Mouse (Mus musculus): ENCODE measurements around the gene Zfp3.
A peak's percentile ranks its signal among the peaks of the same experiment; 100 is the strongest.
"Not testable (repeated sequence)": the region's sequence is repeated elsewhere in the genome, so short reads cannot be mapped to it uniquely, and the experiment has no call there.

Zfp3 gene

DNA sequence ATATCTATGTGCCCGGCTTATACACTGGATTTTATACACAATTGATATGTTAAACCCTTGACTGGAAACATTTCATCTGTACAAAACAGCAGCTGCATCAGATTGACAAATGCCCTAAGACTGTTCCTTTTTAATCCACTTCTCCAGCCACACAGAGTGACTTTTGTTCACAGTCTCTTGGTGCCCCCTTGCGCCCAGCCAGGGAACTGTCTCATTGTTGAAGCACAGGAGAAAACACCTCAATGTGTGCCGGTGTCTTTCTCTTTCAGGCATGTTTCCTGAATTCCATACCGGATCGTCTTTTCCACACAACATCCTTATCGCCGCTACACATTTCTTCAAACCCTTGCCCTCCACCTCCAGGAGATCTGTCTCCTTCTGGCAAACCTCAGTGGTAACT, 8.4 kb upstream of the Zfp3 start:
- peak; percentile 77 to 85 for DNase-seq (ENCODE audit: low spot score in 2 of 2)

DNA sequence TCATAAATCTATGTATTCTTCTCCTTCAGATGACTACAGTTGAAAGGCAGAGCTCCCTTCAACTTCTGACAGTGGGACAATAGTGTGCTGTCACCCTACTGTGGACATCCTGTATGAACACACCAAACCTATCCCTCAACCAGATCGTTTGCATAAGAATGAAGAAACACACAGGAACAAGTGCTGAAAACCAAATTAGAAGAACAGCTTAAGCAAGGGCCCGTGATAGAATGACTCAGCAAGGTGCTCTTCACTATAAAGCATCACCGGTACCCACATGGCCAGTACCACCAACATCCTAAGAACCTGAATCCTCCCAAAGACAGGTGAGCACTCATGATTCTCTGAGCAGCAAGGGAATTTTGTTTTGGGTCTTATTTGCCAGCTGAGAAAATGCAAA, 3.6 kb upstream of the Zfp3 start:
- not testable (repeated sequence) for DNase-seq (ENCODE audit: low spot score in 2 of 2)

DNA sequence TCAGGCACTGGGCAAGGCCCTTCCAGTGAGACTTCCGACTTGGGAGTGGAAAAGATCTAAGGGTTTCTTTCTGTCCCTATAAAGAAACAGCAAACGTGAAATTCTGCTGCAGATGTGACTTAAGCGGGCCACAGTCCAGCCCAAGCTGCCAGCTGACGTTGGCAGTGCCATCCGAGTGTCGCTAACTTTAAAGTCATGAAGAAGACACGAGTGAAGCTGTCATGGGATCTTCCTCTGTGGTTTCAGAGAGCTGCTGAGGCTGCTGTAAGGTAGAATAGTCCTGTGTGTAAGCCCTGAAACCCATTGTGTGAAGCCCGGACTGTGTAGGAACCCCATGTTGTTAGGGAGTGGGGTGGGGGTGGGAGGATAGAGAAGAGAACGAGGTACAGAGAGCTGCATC, 1.4 kb upstream of the Zfp3 start:
- no peak for DNase-seq (ENCODE audit: low spot score in 2 of 2)

DNA sequence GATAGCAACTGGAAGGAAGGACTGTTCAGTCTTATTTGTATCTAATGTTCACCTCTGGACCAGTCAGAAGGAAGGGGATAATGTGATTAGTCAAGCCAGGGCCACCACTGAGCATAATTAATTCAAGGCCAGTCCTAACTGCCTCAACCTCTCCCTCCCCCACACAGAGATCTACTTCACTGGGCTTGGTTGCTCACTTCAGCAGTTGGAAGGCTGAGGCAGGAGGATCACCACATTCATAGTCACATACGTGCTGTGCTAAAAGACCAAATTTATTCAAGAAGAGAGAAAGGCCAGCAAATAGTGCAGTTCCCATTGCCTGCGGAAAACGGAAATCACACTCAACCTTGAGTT, 450 bp upstream of the Zfp3 start:
- DNase-seq (ENCODE audit: low spot score in 2 of 2), result no peak

DNA sequence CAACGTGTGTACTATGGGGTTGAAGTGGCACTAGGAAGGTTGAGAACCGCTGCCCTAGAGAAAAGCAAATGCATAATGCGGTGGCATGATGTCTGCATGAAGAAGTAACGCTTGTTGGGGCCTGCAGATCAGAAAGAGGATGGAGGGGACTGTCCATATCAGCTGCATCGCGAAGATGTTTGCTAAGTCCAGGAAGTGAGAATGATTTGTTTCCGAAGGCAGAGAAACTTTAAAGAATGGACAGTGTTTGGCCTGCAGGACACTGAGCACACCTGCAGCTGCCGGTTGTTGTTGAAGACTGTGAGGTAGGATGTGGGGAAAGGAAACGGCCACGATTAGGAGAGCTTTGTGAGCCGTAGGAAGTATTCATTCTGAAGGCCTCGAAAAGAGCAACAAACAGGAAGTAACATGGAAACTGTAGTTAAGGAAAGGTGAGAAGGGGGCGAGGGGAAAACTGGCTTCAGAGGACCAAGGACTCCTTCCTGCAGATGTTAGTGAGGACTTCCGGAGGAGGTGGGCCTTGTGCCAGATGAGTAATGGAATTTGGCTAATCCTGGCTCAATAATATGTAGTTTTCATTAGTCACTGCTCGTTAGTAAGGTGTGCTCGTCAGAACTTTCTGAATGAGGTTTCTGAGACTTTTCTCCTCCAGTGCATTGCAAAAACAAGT, 1.9 kb downstream of the Zfp3 start:
- DNase-seq (ENCODE audit: low spot score in 2 of 2), result no peak

DNA sequence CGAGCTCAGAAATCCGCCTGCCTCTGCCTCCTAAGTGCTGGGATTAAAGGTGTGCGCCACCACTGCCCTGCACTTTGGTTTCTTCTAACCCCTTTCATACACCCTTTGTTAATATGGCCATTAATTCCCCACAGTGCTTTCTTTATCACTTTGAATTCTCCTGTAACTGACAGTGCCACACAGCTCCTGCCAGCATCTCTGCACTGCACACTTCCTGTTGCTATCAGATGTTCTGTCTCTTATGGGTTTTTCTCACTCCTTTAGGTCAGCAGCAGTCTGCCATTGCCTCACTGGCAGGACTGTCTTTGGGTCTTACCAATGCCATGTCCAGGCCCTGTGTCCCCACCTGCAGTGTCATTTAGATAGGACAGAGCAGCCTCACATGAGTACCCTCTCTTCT, 6.8 kb downstream of the Zfp3 start:
- DNase-seq (ENCODE audit: low spot score in 2 of 2), result no peak

DNA sequence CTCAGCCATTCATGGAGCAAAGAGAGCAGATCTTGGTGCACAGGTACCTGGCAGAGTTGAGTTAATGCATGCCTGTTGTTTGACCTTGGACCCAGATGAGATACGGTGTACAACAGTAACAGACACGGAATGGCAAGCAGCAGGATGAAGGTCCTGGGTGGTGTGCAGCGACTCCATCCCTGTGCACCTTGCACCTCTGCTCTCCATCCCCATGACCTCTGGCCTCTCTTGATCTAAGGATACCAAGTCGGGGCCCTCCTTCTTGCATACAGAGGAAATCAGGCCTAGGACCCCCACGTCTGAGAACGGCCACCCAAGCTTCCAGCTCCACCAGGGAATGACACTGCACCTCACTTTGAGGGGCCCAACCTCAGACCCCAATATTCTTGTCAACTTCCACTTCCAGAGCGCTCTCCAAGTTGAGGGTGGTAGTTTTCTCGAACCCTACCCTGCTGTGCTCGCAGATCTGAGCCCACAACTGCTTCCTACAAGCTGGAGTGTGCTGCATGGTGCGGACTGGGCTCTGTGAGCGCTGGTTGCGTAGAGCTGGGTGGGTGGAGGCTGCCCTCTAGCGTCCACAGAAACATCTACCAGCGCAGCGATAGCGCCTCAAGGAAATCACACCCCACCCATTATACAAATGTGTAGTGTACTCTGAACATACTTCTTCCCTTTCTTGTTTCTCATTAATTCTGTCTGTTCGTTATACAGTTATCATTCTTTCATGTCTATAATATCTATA, 13.0 kb downstream of the Zfp3 start:
- peak; percentile 35 to 64 for DNase-seq (ENCODE audit: low spot score in 2 of 2)

DNA sequence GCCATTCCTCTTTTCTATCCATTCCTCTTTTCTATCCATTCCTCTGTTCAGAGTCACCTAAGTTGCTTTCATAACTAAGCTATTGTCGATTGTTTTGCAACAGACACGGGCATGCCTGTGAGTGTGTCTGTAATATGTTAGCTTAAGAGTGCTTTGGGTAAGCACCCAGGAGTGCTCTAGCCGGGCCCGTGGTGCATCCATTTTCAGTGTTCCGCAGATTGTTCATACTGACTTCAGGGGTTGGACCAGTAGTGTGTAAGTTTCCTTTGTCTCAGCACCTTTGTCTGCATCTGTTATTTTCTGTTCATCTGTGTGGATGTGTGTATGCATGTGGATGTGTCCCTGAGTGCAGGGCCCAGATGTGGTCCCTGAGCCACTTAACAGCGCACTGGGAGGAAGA, 13.6 kb downstream of the Zfp3 start:
- no peak for DNase-seq (ENCODE audit: low spot score in 2 of 2)

DNA sequence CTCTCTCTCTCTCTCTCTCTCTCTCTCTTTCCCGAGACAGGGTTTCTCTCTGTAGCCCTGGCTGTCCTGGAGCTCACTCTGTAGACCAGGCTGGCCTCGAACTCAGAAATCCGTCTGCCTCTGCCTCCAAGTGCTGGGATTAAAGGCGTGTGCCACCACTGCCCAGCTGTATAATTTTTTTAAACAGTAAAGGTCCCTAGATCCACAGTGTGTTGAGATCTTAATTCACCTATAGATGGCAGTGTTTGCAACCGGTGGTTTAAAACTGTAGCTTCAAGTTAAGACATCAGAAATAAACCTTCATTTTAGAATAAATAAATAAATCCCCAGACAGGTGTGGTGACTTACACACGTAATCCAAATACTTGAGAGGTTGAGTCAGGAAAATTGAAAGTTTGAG, 14.0 kb downstream of the Zfp3 start:
- not testable (repeated sequence) for DNase-seq (ENCODE audit: low spot score in 2 of 2)

DNA sequence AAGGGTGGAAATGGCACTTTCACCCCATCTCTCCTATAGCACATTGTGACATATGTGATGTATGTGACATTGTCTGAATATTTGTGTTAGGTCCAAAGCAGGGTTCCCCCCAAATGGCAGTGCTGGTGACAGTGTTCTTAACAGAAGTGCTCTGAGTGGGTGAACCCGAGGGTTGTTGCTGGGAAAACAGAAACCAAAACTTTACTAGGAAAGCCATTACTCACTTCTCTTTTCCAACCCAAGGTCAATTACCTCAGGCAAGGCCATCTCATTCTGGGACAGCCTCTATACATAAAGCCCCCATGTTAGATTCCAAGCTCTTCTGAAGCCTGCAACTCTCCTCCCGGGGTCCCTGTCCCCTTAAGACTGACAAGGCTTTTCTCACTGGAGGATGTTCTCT, 21.9 kb downstream of the Zfp3 start:
- DNase-seq (ENCODE audit: low spot score in 2 of 2), result no peak

DNA sequence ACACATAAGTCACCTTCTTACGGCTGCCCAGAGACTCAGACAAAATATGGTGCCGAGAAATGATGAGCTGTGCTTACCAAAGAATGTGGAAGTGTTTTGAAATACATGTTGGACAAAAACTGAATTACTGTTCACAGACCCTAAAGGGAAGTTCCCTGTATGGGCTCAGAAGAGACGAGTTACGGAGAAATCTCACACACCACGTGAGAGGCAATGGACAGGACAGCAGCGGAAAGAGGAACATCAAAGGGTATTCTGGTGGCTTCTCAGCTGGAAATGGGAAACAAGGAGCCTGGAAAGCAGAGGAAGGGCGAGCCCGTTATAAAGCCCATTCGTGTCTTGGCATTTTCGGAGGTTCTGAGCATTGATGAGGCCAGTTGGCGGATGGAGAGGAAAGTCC, 23.0 kb downstream of the Zfp3 start:
- no peak for DNase-seq (ENCODE audit: low spot score in 2 of 2)

DNA sequence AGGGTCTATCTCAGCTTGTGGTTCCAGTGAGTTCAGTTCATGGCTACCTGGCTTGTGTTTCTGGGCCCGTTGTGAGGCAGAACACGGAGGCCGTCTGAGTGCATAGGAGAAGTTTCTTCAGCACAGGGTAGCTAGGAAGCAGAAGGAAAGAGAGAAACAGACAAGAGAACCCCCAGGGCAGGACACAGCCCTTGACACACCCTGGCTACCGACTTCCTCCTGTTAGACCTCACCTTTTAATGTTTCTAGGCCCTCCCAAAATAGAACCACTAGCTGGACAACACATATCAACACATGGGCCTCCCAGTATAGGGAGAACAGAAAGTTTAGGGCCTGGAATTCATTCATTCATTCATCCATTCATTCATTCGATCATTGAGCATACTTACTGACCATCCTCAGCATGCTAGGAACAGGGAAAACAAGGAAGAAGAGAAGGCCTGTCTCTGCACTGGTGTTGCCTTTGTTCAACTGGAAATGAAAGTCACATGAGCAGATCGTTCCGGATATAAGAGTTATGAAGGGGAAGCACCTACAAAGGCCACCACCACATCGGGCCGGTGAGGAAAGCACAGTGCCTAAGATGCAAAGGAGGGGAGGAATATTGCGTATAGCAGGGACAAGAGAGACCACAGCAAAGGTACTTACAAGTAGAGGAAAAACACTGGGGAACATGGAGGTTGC, 25.1 kb downstream of the Zfp3 start:
- DNase-seq (ENCODE audit: low spot score in 2 of 2), result no peak

DNA sequence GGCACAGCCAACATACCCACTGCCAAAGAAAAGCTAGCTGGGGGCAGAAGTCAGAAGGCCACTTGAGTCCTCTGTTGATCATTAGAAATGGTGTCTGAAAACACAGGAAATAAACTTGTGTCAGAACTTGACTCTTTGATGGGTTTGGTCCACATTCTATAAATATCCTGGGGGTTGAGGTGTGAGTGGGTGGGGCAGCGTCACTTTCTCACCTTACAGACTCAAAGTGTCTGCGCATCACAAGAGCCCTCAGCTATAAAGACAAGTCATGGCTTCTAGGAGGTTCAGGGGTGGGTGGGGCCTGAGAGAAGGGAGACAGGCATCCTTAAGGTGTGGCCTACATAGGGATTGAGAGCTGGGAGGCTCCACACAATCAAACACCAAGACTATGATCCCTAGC, 26.4 kb downstream of the Zfp3 start:
- no peak for DNase-seq (ENCODE audit: low spot score in 2 of 2)

DNA sequence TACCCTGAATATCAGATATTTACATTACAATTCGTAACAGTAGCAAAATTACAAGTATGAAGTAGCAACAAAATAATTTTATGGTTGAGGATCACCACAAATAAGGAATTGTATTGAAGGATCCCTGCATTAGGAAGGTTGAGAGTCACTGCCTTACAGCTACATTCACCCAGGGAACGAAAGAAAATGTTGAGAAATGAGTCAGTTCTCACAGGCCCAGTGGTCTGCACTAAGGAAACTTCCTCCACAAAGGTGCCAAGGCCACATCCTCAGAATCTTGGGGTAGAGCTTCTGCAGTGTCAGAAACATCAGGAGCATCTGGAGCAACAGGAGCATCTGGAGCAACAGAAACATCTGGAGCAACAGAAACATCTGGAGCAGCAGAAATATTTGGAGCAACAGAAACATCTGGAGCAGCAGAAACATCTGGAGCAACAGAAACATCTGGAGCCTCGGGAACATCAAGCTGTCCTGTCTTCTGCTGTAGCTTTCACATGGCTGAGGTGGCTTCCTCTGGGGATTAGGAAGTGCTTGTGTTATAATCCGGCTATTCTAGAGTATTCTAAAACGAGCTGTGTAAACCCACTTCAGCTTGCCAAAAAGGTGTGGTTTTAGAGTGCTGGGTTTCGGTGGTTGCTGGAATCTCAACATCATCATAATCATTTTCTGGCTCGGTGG, 27.0 kb downstream of the Zfp3 start:
- no peak for DNase-seq (ENCODE audit: low spot score in 2 of 2)

DNA sequence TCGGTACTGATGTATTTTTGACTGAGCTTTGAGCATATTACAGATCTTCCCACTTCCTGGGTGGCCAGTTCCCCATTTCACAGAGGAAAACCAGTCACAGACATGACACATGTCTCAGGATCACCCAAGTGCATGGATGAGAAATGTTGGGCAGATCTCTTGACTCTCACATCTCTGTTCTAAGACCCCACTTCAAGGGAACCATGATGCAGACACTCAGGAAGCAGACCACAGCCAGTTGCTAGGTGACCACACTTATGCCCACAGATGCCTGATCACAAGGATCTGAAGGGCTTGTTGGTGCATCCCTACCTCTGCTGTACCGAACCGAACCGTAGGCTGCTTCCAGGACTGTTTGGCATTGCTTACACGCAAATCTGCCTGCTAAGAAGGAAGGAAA, 27.7 kb downstream of the Zfp3 start:
- DNase-seq (ENCODE audit: low spot score in 2 of 2), result no peak

DNA sequence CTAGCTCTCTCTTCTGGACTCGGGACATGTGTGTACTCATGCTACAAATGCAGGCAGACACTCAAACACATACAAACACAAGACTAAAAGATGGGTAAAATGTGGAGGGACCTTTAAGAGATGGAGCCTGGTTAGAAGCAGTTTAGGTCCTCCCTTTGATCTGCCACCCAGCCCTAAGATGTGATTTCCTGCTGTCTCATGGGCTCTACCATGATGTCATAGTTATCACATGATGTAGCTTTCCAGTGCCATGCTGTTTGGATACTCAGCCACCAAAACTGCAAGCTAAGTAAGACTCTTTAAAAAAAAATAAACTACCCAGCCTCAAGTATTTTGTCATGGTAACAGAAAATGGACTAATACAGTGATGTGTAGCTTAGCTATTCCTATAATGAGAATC, 28.4 kb downstream of the Zfp3 start:
- no peak for DNase-seq (ENCODE audit: low spot score in 2 of 2)

DNA sequence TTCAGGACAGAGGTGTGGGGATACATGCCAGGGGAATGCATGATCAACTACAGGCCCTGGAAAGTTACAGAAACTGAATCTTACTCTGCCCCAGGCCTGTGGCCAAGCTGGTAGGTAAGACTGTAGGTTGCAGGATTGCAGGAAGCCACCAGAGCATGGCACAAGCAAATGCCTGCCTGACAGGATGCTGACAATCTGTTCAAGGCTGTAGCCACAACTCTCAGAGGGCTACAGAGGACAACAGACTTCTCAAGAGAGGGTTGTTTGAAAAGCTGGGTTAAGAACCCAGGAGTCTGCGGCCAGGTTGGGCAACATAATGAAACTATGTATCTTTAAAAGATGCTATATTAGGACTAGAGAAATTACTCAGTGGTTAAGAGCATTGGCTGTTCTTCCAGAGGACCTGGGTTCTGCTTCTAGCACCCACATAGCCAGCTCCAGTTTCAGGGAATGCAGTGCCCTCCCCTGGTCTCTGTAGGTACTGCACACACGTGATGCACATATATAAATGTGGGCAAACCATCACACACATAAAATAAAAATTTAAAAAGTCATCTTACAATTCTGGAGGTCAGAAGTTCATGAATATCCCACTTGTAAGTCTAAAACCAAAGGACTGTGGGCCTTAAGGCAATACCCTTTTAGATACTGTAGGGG, 38.3 kb downstream of the Zfp3 start:
- DNase-seq (ENCODE audit: low spot score in 2 of 2), result no peak

DNA sequence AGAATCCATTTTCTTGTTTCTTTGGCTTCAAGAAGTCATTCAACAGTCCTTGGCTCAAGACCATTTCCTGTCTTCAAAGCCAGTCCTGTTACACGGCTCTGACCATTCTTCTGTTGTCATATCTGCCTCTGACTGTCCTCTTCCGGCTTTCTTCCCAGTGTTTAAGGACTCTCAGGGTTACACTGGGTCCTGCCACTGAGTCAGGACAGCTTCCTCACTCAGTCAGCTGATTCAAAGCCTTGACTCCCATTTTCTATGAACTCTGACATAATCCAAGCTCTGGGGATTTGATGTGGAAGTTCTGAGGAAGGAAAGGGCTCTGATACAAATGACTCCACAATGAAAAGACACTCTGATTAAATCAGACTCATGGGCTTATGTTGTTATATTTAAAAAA, 38.9 kb downstream of the Zfp3 start:
- DNase-seq (ENCODE audit: low spot score in 2 of 2), result no peak

DNA sequence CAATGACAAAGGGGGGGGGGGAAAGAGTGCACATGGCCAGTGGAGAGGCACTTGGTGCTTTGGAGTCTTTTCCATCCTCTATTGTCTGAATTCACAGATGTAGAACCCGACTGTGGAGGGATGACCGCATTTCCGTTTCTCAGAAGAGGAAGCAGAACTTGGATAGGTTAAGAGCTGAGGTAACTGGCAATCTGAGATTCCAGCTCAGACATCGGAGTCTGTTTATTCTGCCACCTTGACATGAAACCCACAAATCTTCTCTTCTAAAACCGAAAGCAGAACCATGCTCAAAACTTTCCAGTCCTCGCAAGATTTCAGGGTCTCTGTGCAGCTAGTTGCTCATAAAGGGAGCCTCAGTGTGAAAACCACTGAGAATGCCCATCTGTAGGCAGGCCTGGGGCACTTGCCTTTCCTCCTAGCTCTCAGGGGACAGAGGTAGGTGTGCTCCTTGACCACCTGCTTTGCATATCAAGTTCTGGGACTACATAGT, 39.7 kb downstream of the Zfp3 start:
- DNase-seq (ENCODE audit: low spot score in 2 of 2), result no peak

DNA sequence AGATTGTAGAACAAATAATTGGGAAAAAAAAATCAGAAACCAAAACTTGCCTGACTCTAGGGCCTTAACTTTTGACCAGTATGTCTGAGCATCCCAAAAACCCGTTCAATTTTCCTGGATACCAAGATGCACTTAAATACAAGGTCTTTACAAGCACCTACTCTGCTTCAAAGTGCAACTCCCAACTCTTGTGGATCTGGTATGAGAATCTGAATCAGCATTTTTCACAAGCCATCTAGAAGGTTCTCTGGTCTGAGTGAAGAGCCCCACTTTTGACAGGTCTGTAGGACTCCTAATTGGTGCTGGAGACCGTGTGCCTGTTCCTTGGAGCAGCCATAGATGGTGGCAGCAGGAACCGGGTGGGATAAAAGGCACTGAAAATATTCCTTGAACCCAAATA, 40.4 kb downstream of the Zfp3 start:
- DNase-seq (ENCODE audit: low spot score in 2 of 2), result no peak

DNA sequence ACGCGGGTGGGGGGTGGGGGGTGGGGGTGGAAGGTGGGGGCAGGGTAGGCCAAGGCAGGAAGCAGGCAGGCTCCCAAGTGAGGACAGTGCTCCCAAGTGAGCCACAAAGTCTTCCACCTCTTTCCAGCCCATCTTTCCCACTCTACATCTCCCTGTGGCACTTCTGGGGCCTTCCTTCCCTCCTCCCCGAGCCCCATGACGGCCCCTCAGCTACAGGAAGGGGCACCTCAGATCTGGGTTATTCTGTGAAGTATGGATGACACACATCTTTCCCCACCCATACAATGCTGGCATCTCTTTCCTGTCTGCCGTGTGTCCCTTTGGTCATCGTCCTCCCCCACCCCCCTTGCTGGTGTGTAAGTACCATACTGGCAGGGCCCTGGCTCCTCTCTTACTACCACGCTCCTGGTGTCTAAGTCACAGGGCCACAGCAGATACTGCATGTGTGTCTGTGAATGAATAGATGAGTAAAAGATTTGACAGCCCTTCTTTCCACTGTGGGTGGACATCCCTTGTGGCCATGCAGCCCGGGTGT, 41.7 kb downstream of the Zfp3 start:
- no peak for DNase-seq (ENCODE audit: low spot score in 2 of 2)

DNA sequence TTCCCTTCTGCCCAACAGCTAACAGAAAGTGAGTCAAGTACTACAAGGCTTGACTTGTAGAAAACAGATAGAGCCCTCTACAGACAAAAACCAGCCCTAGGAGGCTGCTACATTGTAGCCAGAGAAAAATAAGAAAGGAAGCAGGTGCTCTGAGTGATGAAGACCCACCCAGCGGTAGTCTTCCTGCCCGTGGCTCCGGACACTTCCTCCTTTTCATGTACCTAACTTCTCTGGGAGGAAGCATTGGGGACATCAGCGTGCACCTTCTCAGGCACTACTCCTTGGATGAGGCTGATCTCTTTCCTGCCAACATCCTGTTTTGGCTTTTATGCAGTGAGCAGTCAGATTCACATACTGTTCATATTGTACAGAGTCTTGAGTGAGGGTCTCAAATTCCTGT, 42.7 kb downstream of the Zfp3 start:
- no peak for DNase-seq (ENCODE audit: low spot score in 2 of 2)

Measured in cerebellum, postnatal 4 days (tissue).